Mouse (Mus musculus) embryo, embryonic 11.5 days (tissue): ENCODE measurements at regions not wholly inside any gene's neighbourhood (a gene's known extent, or its start where the extent isn't known, plus 50 kb on each side); places are given as distances from the start of the nearest gene placed in this dataset.

Experiments used
- DNase-seq: peaks from one replicate; pipeline ENCODE4 v3.0.0-alpha.2; 2012; ENCODE audit warnings: low read depth, low spot score

DNA sequence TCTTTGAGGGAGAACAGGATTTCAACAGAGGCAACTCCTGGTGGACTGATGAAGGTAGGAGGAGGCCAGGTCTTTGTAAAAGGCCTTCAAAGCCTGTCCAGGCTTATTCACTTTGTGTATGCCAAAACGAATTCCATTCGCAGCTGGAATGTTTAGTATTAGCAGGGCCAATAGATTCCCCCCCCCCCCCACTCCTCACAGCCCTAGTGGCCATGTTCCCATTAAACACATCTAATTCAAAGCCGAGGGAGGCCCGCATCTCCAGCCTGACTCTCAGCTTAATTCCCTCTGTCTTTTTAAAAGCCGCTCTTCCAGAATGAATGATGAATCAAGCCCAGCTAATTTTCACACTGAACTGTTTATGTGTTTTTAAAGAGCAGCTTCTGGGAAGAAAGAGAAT is 205.5 kb downstream of the Etnk1 start:
- DNase-seq: no peak

DNA sequence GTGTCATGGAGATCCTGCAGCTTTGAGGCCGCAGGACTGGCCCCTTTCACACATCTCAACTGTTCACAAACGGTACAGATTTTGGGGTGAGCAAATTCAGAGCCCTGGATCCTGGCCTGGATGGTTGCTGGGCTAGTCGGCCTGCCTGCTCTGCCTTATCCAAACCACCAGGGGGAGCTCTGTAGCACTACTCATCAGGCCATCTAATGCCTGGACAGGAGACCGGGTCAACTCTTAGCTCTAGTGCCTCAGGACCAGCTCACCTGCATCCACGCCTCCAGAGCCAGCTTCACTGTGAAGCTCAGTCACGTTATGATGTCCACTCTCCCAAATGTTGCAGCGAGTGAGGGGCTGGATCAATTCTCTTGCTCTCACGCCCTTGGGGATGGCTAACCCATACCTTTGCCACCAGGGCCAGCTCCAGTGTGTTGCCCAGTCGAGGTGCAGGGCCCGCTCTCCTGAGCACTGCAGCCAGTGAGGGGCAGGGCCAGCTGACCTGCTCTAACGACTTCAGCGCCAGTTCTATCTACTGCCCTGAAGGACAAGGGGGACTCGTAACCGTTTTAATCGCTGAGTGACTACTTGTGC is 206.8 kb downstream of the Etnk1 start:
- peak; percentile 49 for DNase-seq

DNA sequence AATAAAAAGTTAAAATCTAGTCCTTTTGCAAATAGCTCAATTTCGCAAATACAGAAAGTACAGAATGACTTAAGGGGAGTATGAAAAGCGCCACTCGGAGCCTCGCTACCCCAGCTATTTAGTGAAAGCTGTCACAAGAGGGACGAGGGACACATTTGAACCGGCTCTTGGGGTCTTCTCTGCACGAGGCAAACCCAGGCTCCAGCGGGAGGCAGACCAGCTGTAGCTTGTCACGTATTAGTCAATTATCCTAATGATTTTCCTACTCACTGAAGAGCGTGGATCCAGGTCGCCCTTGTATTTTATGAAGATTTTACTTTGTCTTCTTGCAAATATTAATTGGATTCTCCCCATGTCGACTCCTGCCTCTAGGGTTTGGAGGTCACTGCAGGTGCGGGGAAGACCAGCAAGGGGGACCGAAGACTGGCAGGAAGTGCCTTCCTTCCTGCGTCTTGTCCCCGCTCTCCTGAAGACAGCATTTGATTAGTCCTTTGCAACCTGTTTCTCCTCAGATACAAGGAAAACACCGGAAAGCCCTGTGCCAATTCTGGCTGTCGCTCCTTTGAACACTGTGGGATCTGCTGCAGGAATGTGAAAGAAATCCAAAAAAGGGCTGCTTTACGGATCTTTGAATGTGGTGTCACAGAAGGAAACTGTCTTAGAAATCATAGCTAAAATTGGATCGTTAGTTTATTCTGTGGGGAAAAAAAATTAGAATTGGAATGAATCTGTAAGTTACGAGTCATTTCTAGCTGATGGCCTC is 209.1 kb downstream of the Etnk1 start:
- no peak for DNase-seq

DNA sequence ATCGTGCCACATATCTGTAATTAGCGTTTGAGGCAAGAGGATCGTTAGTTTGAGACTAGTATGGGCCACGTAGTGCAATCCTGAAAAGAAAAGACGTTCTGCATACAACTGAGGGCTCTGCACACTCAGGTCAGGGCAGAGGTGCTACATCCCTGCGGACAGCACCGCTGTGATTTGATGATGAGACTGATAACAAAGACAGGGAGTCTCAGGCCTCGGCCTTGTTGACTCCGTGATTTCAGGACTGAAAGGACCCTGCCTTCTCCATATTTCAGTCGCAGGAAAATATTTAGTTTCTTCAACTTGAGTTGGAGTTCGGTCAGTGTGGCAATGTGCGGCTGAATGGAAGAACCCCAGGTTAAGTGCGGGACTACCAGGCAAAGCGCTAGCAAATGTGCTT is 210.1 kb downstream of the Etnk1 start:
- no peak for DNase-seq

DNA sequence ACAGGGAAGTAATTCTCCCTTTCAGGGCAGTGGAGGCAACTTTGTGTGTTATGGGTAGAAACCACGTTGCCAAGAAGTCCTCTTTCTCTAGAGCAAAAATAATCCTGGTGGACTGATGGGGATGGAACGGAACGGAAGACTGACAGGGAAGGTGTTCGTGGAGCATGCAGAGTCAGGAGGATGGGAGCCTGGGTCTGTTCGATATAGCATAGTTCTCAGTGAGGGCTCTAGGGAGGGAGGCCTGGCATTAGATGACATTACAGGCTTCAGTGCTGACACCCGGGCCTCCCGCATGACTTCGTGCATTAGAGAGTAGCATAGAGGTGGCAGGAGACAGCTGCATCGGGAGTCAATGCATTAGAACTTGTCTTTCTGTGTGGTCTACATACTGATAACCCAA is 211.1 kb downstream of the Etnk1 start:
- DNase-seq: no peak

DNA sequence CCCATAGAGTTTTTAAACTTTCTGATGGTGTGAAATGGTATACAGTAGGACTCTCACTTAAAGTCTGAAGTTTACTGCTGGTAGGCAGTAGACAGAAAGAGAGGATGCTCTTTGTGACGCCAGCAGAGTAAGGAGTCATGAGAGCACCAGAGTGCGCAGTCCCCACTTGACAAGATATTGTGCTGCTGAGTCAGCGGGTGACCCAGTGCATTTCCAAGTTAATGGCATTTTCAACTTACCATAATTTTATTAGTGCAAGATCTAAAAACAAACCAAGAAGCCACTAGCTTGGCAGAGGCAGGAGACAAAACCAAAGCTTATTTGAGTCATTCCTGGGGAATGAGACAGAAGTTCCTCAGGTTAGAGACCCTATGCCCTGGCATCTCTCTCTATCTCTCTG is 213.5 kb downstream of the Etnk1 start:
- DNase-seq: no peak

DNA sequence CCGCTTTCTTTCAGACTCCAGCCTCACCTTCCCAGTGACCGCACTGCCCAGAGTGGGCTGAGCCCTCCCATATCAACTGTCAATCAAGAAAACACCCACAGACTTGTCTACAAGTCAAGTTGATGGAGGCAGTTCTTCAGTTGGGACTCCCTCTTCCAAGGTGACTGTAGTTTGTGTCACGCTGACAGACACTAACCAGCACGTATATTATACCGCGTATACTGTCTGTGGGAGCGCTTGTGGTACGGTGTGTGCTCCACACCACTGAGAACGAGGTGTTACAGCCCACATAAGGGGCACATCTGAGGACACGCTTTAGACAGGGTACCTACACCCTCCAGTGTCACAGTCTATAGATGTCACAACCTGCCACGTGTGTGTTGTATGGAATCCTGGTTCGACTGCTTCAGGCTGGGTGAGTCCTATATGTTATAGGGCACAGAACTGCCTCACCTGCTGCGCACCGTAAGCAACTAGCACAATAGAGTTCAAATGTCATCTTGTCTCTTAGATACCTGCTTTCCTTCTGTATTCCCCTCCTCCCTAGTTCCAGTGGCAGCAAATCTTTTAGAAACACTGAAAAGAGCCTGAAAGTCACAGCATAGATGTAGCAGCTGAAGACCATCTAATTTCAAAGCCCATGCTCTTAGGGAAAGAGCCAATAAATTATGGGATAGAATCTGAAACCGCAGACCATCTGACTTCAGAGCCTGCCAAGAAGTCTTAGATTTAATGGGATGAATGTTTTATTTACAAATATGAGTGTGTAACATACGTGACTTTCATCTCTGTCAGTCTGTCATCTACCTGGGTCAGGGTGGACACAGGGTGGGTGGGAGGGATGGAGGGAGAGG is 219.8 kb downstream of the Etnk1 start:
- no peak for DNase-seq

DNA sequence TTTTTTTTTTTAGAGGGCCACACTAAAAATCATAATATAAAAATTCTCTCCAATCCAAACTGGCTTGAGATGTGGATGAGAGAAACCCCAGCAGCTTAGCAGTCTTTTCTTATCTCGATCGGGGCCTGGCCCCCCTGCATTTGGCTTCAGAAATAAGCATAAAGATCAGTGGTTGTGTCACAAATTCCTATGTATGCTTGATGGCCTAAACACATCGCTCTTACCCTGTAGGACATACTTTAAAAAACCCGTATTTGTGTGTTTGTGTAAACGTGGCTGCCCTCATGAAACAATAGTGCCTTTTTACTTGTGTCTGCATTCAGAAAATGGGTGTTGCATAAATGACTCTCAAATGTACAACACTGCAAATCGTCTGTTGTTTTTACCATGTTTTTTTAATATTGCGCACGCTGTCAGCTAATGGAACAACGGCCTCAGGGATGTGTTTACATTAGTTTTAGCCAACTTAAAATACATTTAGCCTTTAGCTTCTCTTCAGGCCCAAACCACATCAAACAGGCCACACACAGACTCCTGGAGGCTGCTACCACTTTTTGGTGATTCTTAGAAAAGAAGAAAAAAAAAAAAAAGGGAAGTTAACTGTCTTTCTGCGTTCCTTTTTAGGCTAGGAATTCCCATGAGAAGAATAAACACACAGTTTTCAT is 226.7 kb downstream of the Etnk1 start:
- DNase-seq: no peak

DNA sequence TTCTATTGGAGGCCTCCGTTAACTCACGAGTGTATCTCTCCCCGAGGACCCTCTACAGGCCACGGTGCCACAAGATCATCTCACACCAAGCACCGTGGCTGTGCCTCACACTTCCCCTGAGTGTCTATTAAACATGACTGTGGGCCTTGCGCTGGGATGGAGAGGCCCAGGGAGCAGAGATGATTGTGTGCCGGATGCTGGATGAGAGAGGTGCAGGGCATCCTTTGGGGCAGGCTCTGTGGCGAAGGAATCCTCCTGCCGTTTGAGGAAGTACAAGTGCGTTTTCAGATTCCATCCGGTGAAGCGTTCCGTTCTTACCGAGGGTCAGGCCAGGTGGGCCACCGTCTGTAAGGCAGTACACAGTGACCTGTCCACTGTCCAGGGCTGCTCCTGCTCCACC is 227.4 kb downstream of the Etnk1 start:
- DNase-seq: no peak

DNA sequence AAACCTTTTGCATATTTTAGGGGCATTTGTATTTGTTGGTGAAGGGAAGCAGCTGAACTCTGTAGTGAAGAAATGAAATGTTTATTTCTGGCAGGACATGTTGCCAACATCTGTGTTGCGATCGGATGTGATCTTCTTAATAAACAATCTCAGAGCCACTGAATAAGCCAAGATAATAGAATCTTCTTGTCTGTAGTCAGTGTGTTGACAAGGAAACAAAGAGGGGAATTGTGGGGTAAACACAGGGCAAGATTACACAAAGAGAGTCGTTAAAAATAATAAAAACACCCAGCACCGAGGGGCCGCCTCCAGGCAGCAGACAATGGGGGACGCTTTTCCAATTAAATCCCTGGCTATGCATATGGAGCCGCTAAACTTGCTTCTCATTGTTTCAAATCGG is 234.4 kb downstream of the Etnk1 start:
- DNase-seq: no peak

DNA sequence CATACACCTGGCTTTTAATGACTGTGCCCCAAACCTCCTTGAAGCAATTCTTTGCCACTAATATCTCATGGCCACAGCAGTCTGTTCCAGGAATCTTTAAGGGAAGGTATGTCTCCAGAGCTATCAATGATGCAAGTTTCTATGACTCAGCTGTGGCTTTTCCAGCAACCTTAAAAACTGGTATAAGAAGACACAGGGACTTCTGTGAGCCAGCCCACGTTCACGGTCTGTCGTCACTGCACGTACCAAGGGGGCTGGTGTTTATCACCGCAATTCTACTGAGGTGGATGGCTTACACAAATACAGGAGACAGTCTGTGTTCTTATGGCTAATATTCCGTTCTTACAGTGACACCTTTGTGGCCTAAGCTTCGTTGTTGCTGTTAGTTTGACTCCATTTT is 234.9 kb downstream of the Etnk1 start:
- DNase-seq: no peak

DNA sequence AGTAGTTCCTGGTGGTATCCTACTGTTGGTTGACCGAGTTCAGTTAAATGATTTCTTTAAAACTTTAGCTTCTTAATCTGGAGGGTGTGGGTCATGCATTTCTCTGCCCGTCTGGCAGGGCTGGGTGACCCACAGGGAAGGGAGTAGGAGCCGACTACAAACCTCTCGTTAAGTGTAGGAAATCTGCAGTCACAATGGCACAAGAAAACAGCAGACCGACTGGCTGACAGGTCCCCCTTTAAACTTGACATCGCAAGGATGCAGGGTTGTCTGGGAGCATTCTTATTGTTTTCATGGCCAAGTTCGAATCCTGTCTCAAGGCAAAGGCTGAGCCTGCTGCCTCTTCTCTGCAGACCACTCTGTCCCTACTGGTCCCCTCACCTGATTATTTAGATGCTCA is 235.7 kb downstream of the Etnk1 start:
- no peak for DNase-seq

DNA sequence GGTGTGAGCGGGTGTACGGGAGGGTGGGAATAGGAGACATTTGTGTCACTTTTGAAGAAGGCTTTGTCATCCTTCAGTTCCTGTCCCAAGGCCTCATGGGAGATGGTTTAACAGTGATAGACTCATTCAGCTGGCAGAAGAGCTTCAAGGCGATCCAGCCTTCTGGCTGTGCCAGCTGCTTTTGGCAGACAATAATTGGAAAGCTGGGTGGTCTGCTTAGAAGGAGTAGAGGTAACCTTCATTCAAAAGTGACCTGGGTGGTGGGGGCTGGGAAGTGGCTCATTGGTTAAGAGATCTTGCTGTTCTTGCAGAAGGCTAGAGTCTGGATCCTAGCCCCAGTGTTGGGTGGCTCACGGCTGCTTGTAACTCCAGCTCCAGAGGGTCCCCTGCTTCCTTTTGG is 237.5 kb downstream of the Etnk1 start:
- DNase-seq: no peak

DNA sequence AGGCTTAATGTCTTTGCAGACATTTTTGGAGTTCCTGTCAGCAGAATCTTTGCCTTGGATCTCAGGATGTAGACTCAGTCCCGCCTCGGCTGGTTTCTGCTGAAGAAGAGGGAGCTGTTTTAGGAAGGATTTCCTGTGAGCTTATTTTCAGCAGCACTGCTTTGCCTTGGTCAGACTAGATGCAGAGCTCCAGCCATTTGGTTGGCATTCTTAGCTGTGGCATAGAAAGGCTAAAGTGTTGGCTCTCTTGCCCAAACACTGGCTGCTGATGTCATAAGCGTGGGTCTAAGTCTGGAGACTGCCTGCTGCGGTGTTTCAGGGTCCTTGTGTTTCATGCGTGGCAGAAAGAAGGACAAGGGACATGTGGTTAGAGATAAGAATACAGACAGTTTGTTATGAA is 245.0 kb downstream of the Etnk1 start:
- DNase-seq: no peak

DNA sequence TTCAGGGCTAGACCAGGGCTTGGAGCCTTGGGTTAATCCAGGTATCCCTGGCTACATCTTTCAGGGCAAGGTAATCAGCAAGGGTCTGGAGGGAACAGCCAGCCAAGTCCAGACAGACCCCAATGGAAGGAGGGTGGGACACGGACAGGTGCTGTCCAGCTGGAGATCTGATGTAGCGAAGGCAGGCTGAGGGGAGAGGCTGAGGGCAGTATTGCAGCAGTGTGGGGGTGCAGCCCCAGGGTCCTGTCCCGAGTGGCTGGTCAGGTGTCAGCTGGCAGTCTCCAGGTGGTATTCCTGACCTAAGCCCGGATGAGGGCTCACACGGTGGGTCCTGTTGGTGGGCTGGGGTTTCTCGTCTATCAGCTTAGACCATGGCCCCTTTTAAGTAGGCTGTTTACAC is 245.7 kb downstream of the Etnk1 start:
- no peak for DNase-seq

DNA sequence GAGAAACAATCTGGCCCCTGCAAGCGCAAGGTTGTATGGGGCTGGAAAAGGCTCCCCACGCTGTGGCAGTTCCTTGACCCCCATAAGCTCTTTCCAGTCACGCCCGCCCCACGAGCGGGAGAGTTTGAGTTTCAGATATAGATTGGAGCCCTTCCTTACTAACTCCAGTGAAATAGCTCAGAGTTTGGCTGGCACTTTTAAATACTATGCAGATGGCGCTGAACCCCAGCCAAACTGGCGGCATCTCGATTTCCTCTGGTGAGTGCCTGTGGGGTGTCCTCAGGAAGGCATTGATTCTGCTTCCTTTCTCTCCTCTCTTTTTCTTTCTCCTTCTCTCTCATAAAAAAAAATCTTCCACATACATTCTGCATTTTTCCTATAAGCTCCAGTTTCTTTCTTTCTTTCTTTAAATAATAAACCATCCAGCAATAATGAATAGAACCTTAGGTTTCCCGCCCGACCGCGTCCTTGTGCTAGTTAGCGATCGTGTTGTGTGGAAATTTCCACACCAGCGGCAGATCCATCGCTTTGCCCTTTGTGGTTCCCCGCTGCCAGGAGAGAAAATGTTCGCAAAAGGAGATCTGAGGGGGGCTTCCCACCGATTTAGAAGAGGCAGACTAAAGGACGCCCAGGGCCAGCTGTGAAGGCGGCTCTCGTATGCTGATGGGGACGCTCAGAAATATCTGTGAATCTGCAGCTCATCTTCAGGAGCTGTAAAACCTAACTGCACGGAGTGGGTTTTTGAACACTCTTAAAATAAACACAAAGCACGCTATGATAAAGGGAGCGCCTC is 247.8 kb downstream of the Etnk1 start:
- no peak for DNase-seq

DNA sequence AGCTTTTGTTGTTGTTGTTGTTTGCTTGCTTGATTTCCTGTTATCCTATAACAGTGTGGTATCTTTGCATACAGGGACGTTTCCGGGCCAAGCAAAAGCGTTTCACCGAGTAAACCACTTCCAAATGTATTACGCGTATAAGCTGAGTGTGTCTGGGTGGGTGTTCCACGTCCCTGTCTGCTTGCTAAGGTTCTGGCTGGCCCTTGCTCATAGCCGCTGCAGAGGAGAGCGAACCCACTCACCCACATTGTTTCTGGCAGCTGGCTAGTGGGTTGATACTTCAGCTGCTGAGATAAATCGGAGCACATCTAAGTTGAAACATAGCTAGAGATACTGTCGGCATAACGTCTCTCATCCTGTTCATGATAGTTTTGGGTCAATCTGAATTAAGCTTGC is 248.4 kb downstream of the Etnk1 start:
- DNase-seq: no peak

DNA sequence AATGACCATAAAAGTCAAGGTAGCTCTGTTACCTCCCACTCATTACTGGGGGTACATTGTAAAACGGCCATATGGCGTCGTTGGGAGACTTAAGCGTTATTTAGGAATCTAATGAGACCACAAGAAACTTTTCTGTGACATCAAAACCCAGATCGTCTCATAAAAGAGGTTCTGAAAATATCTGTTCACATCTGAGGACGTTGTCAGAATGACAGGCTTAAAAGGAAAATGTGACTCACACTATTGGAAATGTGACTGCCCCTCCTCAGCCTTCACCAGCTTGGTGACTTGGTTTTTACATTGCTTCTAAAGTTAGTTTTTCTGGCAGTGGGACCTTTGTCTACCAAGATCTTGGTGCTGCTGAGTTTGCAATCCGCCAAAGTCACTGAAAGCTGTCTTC is 252.9 kb downstream of the Etnk1 start:
- no peak for DNase-seq

DNA sequence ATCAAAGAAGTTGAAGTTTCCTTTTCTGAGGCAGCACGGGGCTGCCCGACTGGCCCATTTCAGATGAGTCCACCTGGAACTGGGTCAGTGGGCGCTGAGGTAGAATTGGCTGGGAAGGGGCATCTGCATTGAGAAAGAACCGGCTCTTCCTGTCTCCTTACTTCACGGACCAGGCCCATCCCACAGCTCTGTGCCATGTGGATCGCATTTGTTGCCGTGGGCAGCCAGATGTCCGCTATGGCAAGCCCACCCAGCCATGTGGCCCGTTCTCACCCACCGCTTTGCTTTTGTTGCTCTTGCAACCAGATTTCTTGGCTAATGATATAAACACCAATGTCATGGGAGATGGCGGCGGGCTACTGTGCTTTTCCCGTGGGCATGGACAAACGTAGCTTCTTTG is 256.0 kb downstream of the Etnk1 start:
- DNase-seq: no peak

DNA sequence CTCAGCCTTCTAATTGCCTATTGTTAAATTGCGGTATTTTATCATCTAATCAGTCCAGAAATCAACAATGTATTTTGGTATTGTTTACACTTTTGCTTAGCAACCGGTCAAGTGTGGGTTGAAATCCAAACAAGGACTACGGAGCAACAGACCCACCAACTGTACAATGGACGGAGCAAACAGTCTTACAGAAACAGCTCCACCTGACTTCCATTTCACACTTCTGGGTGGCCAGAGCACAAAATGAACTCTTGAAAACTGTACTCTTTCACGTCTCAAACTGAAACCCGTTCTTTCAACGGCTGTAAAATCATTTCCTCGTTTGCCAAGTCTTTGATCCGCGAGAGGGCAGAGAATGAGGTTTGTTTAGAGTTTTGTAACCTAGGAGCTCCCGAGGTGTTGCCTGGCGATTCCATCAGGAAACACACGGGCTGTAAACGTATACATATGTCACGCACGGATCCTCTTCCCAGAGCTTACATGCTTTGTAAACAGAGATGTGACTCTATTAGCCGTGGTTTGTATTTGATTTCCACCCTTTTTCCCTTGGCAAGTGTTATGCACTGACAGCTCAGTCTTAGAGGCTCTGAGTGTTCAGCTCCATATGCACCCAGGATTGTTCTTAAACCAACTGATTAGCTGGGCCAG is 258.3 kb downstream of the Etnk1 start:
- DNase-seq: no peak

DNA sequence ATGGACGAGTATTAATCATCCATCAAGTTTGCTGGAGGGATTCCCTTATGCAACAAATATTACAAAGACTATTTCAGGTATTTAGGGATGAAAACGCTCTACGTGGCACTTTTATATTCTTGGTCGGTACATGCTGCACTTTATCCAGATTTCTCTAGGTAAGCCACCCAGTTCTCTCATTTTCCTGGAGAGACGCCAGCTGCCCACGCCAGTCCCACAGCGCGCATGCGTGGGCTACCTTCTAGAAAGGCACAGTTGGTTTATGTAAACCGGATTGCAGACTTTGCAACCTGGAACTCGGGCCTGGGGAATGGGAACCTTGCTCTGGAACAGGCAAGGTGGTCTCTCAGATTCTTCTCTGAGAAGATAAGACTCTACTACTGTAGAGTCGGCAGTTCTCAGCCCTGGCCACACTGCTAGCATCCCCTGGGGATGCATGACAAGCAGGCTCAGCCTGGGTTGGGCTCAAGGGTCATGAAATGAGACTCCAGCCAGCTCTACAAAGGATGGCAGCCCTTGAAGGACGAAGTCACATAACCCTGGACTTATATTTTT is 265.0 kb downstream of the Etnk1 start:
- no peak for DNase-seq
